Mouse (Mus musculus) MEL (cell line): ENCODE measurements around the gene Wbp4.
"Not testable (repeated sequence)": the region's sequence is repeated elsewhere in the genome, so short reads cannot be mapped to it uniquely, and the experiment has no call there.

Experiments used
- CHD1 ChIP-seq: IDR thresholded peaks from 2 replicates; pipeline ENCODE4 v1.6.1; 2012; ENCODE audit warnings: low read depth, mild to moderate bottlenecking, inconsistent platforms, low read length, improper control_type of control experiment
- CHD2 ChIP-seq: IDR thresholded peaks from 2 replicates; pipeline ENCODE4 v1.6.1; 2011; ENCODE audit warnings: low read length, improper control_type of control experiment
- E2F4 ChIP-seq: IDR thresholded peaks from 2 replicates; pipeline ENCODE4 v1.6.1; 2011; ENCODE audit warnings: low read depth, low read length, improper control_type of control experiment, borderline replicate concordance
- EP300 ChIP-seq, 2 experiments: IDR thresholded peaks; 2 replicates each; pipeline ENCODE4 v1.6.1; 2011; ENCODE audit warnings: improper control_type of control experiment in 2 of 2, low read length in 2 of 2, low read depth in 1 of 2, mild to moderate bottlenecking in 1 of 2
- NELFE ChIP-seq: IDR thresholded peaks from 2 replicates; pipeline ENCODE4 v1.6.1; 2011; ENCODE audit warnings: low read depth, low read length, improper control_type of control experiment
- TCF12 ChIP-seq: IDR thresholded peaks from 2 replicates; pipeline ENCODE4 v1.6.1; 2014; ENCODE audit warnings: low read depth, mild to moderate bottlenecking, inconsistent platforms, low read length, improper control_type of control experiment, moderate library complexity
- ZNF384 ChIP-seq: IDR thresholded peaks from 2 replicates; pipeline ENCODE4 v1.6.1; 2012; ENCODE audit warnings: low read depth, mild to moderate bottlenecking, inconsistent platforms, low read length, improper control_type of control experiment

DNA sequence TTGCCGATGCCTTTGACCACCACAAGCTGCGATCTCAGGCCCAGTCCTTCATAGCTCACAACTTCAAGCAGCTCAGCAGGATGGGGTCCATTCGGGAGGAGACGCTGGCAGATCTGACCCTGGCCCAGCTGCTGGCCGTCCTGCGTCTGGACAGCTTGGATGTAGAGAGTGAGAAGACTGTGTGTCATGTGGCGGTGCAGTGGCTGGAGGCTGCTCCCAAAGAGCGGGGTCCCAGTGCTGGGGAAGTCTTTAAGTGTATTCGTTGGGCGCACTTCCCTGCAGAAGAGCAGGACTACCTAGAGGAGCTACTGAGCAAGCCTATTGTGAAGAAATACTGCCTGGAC, 28.8 kb downstream of the Wbp4 start:
- TF ChIP-seq EP300 (IDR thresholded peaks at IDR 0.05; ENCODE audit: low read depth in 1 of 2, low read length in 2 of 2); E2F4; ZNF384; TCF12; CHD2; CHD1; NELFE: not testable (repeated sequence)
